Mouse (Mus musculus) testis, adult 2 months (tissue): Measurements from ENCODE around the gene Wdr18.

Experiments used
- CTCF ChIP-seq: fragments of 200-500 bp; IDR thresholded peaks from 2 replicates; pipeline ENCODE4 v1.5.1; 2012; ENCODE audit warnings: low read depth, mild to moderate bottlenecking, inconsistent platforms, low read length, moderate library complexity; ENCODE audit not compliant: control insufficient read depth, insufficient read depth, insufficient replicate concordance
- POLR2A ChIP-seq: fragments of 200-500 bp; IDR thresholded peaks from 2 replicates; pipeline ENCODE4 v1.6.1; 2012; ENCODE audit warnings: low read depth, mild to moderate bottlenecking, inconsistent platforms, low read length, moderate library complexity; ENCODE audit not compliant: control insufficient read depth

DNA sequence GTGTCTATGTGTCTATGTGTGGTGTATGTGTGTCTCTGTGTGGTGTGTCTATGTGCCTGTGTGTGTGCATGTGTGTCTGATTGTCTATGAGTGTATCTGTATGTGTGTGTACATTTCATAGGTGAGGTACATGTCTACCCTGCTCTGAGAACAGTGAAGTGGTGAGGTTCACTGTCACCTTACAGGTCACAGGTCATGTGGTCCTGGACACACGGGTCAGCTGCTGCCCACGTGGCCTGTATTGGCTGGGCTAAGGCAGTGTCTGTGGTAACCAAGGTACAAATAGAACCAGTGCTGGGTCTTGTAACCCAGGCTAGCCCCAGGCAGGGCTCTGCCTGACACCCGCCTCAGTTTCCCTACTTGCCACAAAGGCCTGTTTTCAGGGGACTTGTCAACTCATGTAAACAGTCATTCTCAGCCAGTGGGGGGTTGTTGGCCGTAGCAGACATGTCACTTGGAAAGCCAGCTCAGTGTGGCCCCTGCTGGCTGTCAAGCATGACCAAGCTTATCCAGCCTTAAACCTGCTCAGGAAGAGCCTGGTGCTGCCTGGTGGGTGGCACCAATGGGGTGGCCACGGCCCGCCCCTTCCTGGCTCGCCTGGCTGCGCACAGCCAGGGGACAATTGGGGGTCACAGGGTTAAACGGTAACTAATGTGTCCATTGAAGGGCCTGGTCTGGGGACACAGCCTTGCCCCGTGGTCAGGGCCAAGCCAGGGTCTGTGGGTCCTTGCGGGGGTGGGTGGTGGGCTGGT, 22.0 kb upstream of the Wdr18 start:
- TF ChIP-seq CTCF (no peak), POLR2A (no peak)
